Mouse (Mus musculus) B cell, adult 67 days (primary cell): Measurements from ENCODE around the gene Amy2a3. TPM values are rescaled to one million over a fixed set of nuclear protein-coding genes. Genes with fewer than 3 reads are reported as not detected.

Experiments used
- total RNA-seq, 2 experiments: library from RNA; stranded (reverse); gene quantifications; 4 replicates each; pipeline ENCODE4 v1.2.4; 2023

Gene Amy2a3
- not detected for total RNA-seq

DNA sequence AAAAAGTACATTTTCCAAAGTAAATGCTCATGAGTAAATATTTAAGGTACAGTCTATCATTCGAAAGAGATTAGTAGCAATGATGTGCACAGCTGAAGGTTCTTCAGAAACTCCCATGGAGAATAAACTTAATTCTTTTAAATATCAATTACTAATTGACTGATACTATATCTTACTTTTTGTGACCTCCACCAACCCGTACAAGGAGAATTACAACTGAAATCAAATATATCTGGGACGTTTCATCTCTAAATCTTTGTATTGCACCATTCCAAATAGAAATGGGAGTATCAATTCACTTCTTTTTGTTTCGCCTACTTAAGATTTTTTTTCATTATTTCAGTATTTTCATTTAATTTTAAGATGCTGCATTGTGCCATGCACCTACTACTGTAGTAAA, at the start of gene Amy2a3:
TSS of gene Amy2a3 (minus strand) at position 101 of the 400 bp plus-strand sequence.

DNA sequence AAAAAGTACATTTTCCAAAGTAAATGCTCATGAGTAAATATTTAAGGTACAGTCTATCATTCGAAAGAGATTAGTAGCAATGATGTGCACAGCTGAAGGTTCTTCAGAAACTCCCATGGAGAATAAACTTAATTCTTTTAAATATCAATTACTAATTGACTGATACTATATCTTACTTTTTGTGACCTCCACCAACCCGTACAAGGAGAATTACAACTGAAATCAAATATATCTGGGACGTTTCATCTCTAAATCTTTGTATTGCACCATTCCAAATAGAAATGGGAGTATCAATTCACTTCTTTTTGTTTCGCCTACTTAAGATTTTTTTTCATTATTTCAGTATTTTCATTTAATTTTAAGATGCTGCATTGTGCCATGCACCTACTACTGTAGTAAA, 32.7 kb upstream of the Amy2a3 start, which contains the start of gene Amy2a2:
TSS of gene Amy2a2 (minus strand) at position 101 of the 400 bp plus-strand sequence.

DNA sequence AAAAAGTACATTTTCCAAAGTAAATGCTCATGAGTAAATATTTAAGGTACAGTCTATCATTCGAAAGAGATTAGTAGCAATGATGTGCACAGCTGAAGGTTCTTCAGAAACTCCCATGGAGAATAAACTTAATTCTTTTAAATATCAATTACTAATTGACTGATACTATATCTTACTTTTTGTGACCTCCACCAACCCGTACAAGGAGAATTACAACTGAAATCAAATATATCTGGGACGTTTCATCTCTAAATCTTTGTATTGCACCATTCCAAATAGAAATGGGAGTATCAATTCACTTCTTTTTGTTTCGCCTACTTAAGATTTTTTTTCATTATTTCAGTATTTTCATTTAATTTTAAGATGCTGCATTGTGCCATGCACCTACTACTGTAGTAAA, 32.5 kb downstream of the Amy2a3 start, which contains the start of gene Amy2a4:
TSS of gene Amy2a4 (minus strand) at position 101 of the 400 bp plus-strand sequence.

Other genes with a start within 250 kb of the Amy2a3 start
- not detected for gene Amy2a5, start 65.2 kb downstream of the Amy2a3 start, total RNA-seq
- not detected for gene Amy2a4, start 32.6 kb downstream of the Amy2a3 start, total RNA-seq
- not detected for gene Amy2a2, start 32.6 kb upstream of the Amy2a3 start, total RNA-seq
- gene Amy2a1, start 208.4 kb upstream of the Amy2a3 start, total RNA-seq = not detected